Mouse (Mus musculus): ENCODE measurements around the gene Vps37b. TPM values are rescaled to one million over a fixed set of nuclear protein-coding genes. Genes with fewer than 3 reads are reported as not detected.

Vps37b gene
- polyA plus RNA-seq, 1 experiment from 2014 or later, result 41.6 TPM

- Histone ChIP-seq H3K27ac (ENCODE audit: low read length) (no peak overlapping the region), H3K4me3 (ENCODE audit: low read length) (no peak overlapping the region), H3K9ac (ENCODE audit: low read length) (no peak overlapping the region), H3K4me2 (ENCODE audit: low read depth, low read length) (no peak overlapping the region), H3K4me1 (replicated peaks; ENCODE audit: control insufficient read depth, insufficient read depth, low read length) (no peaks in the 10 kb centered on the region), H3K9me3 (ENCODE audit: control insufficient read depth, low read length) (no peaks in the 10 kb centered on the region), H3K27me3 (ENCODE audit: control insufficient read depth, insufficient read depth, low read depth, low read length) (no peaks in the 10 kb centered on the region), H3K36me3 (ENCODE audit: control insufficient read depth, insufficient read depth, low read length) (peaks cover 27% of the 10 kb centered on the region)
- WGBS, result 64% methylated on average over 4 of the region's 4 CpGs
- ATAC-seq (ENCODE audit: low read depth), result no peak
These were observed 28.7 kb downstream of the Vps37b start for GRCm38 (mm10) chr5:124003375-124003774.

GRCm38 (mm10) chr5:124002876-124003275 is 29.2 kb downstream of the Vps37b start:
- Histone ChIP-seq H3K4me2 (ENCODE audit: low read depth, low read length) (no peak overlapping the region), H3K4me1 (replicated peaks; ENCODE audit: control insufficient read depth, insufficient read depth, low read length) (no peaks in the 10 kb centered on the region), H3K9ac (ENCODE audit: low read length) (no peak overlapping the region), H3K9me3 (ENCODE audit: control insufficient read depth, low read length) (no peaks in the 10 kb centered on the region), H3K27me3 (ENCODE audit: control insufficient read depth, insufficient read depth, low read depth, low read length) (no peaks in the 10 kb centered on the region), H3K36me3 (ENCODE audit: control insufficient read depth, insufficient read depth, low read length) (peaks cover 23% of the 10 kb centered on the region), H3K4me3 (ENCODE audit: low read length) (no peak overlapping the region), H3K27ac (ENCODE audit: low read length) (no peak overlapping the region)
- ATAC-seq (ENCODE audit: low read depth), result no peak
- 47% methylated on average over 2 of the region's 2 CpGs for WGBS

GRCm38 (mm10) chr5:124001274-124001673 is 30.8 kb downstream of the Vps37b start:
- Histone ChIP-seq H3K27ac (ENCODE audit: low read length) (no peak overlapping the region), H3K4me3 (ENCODE audit: low read length) (no peak overlapping the region), H3K9me3 (ENCODE audit: control insufficient read depth, low read length) (no peaks in the 10 kb centered on the region), H3K36me3 (ENCODE audit: control insufficient read depth, insufficient read depth, low read length) (peaks cover 14% of the 10 kb centered on the region), H3K27me3 (ENCODE audit: control insufficient read depth, insufficient read depth, low read depth, low read length) (no peaks in the 10 kb centered on the region), H3K4me2 (ENCODE audit: low read depth, low read length) (no peak overlapping the region), H3K9ac (ENCODE audit: low read length) (no peak overlapping the region), H3K4me1 (replicated peaks; ENCODE audit: control insufficient read depth, insufficient read depth, low read length) (no peaks in the 10 kb centered on the region)
- peak; percentile 6; the same call in 1 of the 2 replicates for ATAC-seq (ENCODE audit: low read depth)
- WGBS, result 40% methylated on average over 9 of the region's 9 CpGs

GRCm38 (mm10) chr5:124000824-124001223 is 31.2 kb downstream of the Vps37b start:
- no peak overlapping the region for H3K4me3 ChIP-seq (ENCODE audit: low read length)

GRCm38 (mm10) chr5:123998370-123998769 is 33.7 kb downstream of the Vps37b start:
- no peak for ATAC-seq (ENCODE audit: low read depth)
- H3K4me1 ChIP-seq (replicated peaks; ENCODE audit: control insufficient read depth, insufficient read depth, low read length), result peaks cover 2% of the 10 kb centered on the region; the same call in 1 of the 2 replicates
- 58% methylated on average over 10 of the region's 10 CpGs for WGBS

More at GRCm38 (mm10) chr5:124000824-124001223, 31.2 kb downstream of the Vps37b start:
- H3K36me3 ChIP-seq (ENCODE audit: control insufficient read depth, insufficient read depth, low read length), result peaks cover 11% of the 10 kb centered on the region
- ATAC-seq (ENCODE audit: low read depth), result peak; percentile 46
- no peak overlapping the region for H3K9ac ChIP-seq (ENCODE audit: low read length)
- no peak overlapping the region for H3K4me2 ChIP-seq (ENCODE audit: low read depth, low read length)
- H3K27me3 ChIP-seq (ENCODE audit: control insufficient read depth, insufficient read depth, low read depth, low read length), result no peaks in the 10 kb centered on the region
- WGBS, result 10% methylated on average over 7 of the region's 7 CpGs
- no peaks in the 10 kb centered on the region for H3K4me1 ChIP-seq (replicated peaks; ENCODE audit: control insufficient read depth, insufficient read depth, low read length)
- no peak overlapping the region for H3K27ac ChIP-seq (ENCODE audit: low read length)
- H3K9me3 ChIP-seq (ENCODE audit: control insufficient read depth, low read length), result no peaks in the 10 kb centered on the region

GRCm38 (mm10) chr5:123997811-123998210 is 34.3 kb downstream of the Vps37b start:
- 56% methylated on average over 16 of the region's 16 CpGs for WGBS
- H3K27ac ChIP-seq (ENCODE audit: low read length), result no peak overlapping the region
- ATAC-seq (ENCODE audit: low read depth), result no peak

More at GRCm38 (mm10) chr5:123998370-123998769, 33.7 kb downstream of the Vps37b start:
- Histone ChIP-seq H3K4me3 (ENCODE audit: low read length) (no peak overlapping the region), H3K36me3 (ENCODE audit: control insufficient read depth, insufficient read depth, low read length) (no peaks in the 10 kb centered on the region), H3K27ac (ENCODE audit: low read length) (no peak overlapping the region), H3K9ac (ENCODE audit: low read length) (no peak overlapping the region), H3K27me3 (ENCODE audit: control insufficient read depth, insufficient read depth, low read depth, low read length) (no peaks in the 10 kb centered on the region), H3K9me3 (ENCODE audit: control insufficient read depth, low read length) (no peaks in the 10 kb centered on the region), H3K4me2 (ENCODE audit: low read depth, low read length) (no peak overlapping the region)

GRCm38 (mm10) chr5:123997211-123997751 is 34.8 kb downstream of the Vps37b start:
- Histone ChIP-seq H3K9ac (ENCODE audit: low read length) (no peak overlapping the region), H3K4me1 (replicated peaks; ENCODE audit: control insufficient read depth, insufficient read depth, low read length) (peaks cover 8% of the 10 kb centered on the region), H3K27me3 (ENCODE audit: control insufficient read depth, insufficient read depth, low read depth, low read length) (no peaks in the 10 kb centered on the region), H3K4me2 (ENCODE audit: low read depth, low read length) (no peak overlapping the region), H3K36me3 (ENCODE audit: control insufficient read depth, insufficient read depth, low read length) (no peaks in the 10 kb centered on the region), H3K9me3 (ENCODE audit: control insufficient read depth, low read length) (no peaks in the 10 kb centered on the region), H3K27ac (ENCODE audit: low read length) (no peak overlapping the region), H3K4me3 (ENCODE audit: low read length) (no peak overlapping the region)
- 84% methylated on average over 24 of the region's 24 CpGs for WGBS
- no peak for ATAC-seq (ENCODE audit: low read depth)

More at GRCm38 (mm10) chr5:123997811-123998210, 34.3 kb downstream of the Vps37b start:
- Histone ChIP-seq H3K36me3 (ENCODE audit: control insufficient read depth, insufficient read depth, low read length) (no peaks in the 10 kb centered on the region), H3K9ac (ENCODE audit: low read length) (no peak overlapping the region), H3K27me3 (ENCODE audit: control insufficient read depth, insufficient read depth, low read depth, low read length) (no peaks in the 10 kb centered on the region), H3K4me1 (replicated peaks; ENCODE audit: control insufficient read depth, insufficient read depth, low read length) (peaks cover 3% of the 10 kb centered on the region; the same call in 1 of the 2 replicates), H3K4me2 (ENCODE audit: low read depth, low read length) (no peak overlapping the region), H3K4me3 (ENCODE audit: low read length) (no peak overlapping the region), H3K9me3 (ENCODE audit: control insufficient read depth, low read length) (no peaks in the 10 kb centered on the region)

- Histone ChIP-seq H3K4me3 (ENCODE audit: low read length) (no peak overlapping the region), H3K4me2 (ENCODE audit: low read depth, low read length) (no peak overlapping the region), H3K27ac (ENCODE audit: low read length) (no peak overlapping the region), H3K9me3 (ENCODE audit: control insufficient read depth, low read length) (no peaks in the 10 kb centered on the region), H3K27me3 (ENCODE audit: control insufficient read depth, insufficient read depth, low read depth, low read length) (no peaks in the 10 kb centered on the region), H3K9ac (ENCODE audit: low read length) (no peak overlapping the region), H3K4me1 (replicated peaks; ENCODE audit: control insufficient read depth, insufficient read depth, low read length) (peaks cover 13% of the 10 kb centered on the region), H3K36me3 (ENCODE audit: control insufficient read depth, insufficient read depth, low read length) (no peaks in the 10 kb centered on the region)
- WGBS, result 82% methylated on average over 14 of the region's 14 CpGs
- ATAC-seq (ENCODE audit: low read depth), result no peak
These were observed 35.4 kb downstream of the Vps37b start for GRCm38 (mm10) chr5:123996695-123997094.

GRCm38 (mm10) chr5:123996194-123996593 is 35.9 kb downstream of the Vps37b start:
- no peaks in the 10 kb centered on the region for H3K9me3 ChIP-seq (ENCODE audit: control insufficient read depth, low read length)
- no peak overlapping the region for H3K4me3 ChIP-seq (ENCODE audit: low read length)
- ATAC-seq (ENCODE audit: low read depth), result no peak
- WGBS, result 78% methylated on average over 10 of the region's 10 CpGs
- H3K27me3 ChIP-seq (ENCODE audit: control insufficient read depth, insufficient read depth, low read depth, low read length), result no peaks in the 10 kb centered on the region
- H3K4me1 ChIP-seq (replicated peaks; ENCODE audit: control insufficient read depth, insufficient read depth, low read length), result peaks cover 13% of the 10 kb centered on the region
- no peak overlapping the region for H3K4me2 ChIP-seq (ENCODE audit: low read depth, low read length)
- no peak overlapping the region for H3K9ac ChIP-seq (ENCODE audit: low read length)
- no peaks in the 10 kb centered on the region for H3K36me3 ChIP-seq (ENCODE audit: control insufficient read depth, insufficient read depth, low read length)
- H3K27ac ChIP-seq (ENCODE audit: low read length), result no peak overlapping the region
